Mouse (Mus musculus): Measurements from ENCODE around the gene Cnr2. TPM values are rescaled to one million over a fixed set of nuclear protein-coding genes. Genes with fewer than 3 reads are reported as not detected.
A peak's percentile ranks its signal among the peaks of the same experiment; 100 is the strongest.

Cnr2 gene
- polyA plus RNA-seq, 1 experiment from 2014 or later: 0.51 TPM

GRCm38 (mm10) chr4:135856223-135857091, 38.7 kb upstream of the Cnr2 start:
- Histone ChIP-seq H3K4me3 (ENCODE audit: low read depth, low read length) (peak overlapping the region; percentile 72), H3K4me1 (ENCODE audit: control insufficient read depth, insufficient read depth, low read length) (0 out of 2 replicates have a peak, but pooled peaks cover 3% of the 10 kb centered on the region), H3K27me3 (ENCODE audit: control insufficient read depth, insufficient read depth, low read length) (no peaks in the 10 kb centered on the region), H3K9ac (ENCODE audit: low read length) (peak overlapping the region; percentile 99), H3K9me3 (ENCODE audit: control insufficient read depth, low read length) (no peaks in the 10 kb centered on the region), H3K27ac (replicated peaks; ENCODE audit: low read depth, low read length) (peak overlapping the region; percentile 98), H3K4me2 (ENCODE audit: low read depth, severe bottlenecking) (peak overlapping the region; percentile 58), H3K36me3 (ENCODE audit: control insufficient read depth, insufficient read depth, low read length) (0 out of 2 replicates have a peak, but pooled peaks cover 2% of the 10 kb centered on the region)
- DNase-seq (ENCODE audit: low spot score) (peak; percentile 82), ATAC-seq (ENCODE audit: insufficient number of reproducible peaks, low FRiP score, low TSS enrichment, low read depth) (peak; percentile 45)
- under 1% methylated on average over 60 of the region's 91 CpGs for WGBS

GRCm38 (mm10) chr4:135857597-135858186, 37.5 kb upstream of the Cnr2 start:
- peak overlapping the region; percentile 58 for H3K9ac ChIP-seq (ENCODE audit: low read length)
- ATAC-seq (ENCODE audit: insufficient number of reproducible peaks, low FRiP score, low TSS enrichment, low read depth): no peak
- DNase-seq (ENCODE audit: low spot score): peak; percentile 42
- no peaks in the 10 kb centered on the region for H3K27me3 ChIP-seq (ENCODE audit: control insufficient read depth, insufficient read depth, low read length)
- H3K4me3 ChIP-seq (ENCODE audit: low read depth, low read length): peak overlapping the region; percentile 72
- H3K27ac ChIP-seq (replicated peaks; ENCODE audit: low read depth, low read length): no peak overlapping the region
- H3K9me3 ChIP-seq (ENCODE audit: control insufficient read depth, low read length): no peaks in the 10 kb centered on the region
- 0 out of 2 replicates have a peak, but pooled peaks cover 2% of the 10 kb centered on the region for H3K36me3 ChIP-seq (ENCODE audit: control insufficient read depth, insufficient read depth, low read length)
- 14% methylated on average over 7 of the region's 7 CpGs for WGBS
- peak overlapping the region; percentile 58 for H3K4me2 ChIP-seq (ENCODE audit: low read depth, severe bottlenecking)
- H3K4me1 ChIP-seq (ENCODE audit: control insufficient read depth, insufficient read depth, low read length): 0 out of 2 replicates have a peak, but pooled peaks cover 3% of the 10 kb centered on the region

GRCm38 (mm10) chr4:135868996-135869395, 26.2 kb upstream of the Cnr2 start:
- H3K27me3 ChIP-seq (ENCODE audit: control insufficient read depth, insufficient read depth, low read length): no peaks in the 10 kb centered on the region
- WGBS: 81% methylated on average over 2 of the region's 2 CpGs
- no peak overlapping the region for H3K4me2 ChIP-seq (ENCODE audit: low read depth, severe bottlenecking)
- no peak for DNase-seq (ENCODE audit: low spot score)
- peaks cover 15% of the 10 kb centered on the region for H3K36me3 ChIP-seq (ENCODE audit: control insufficient read depth, insufficient read depth, low read length)
- no peak for ATAC-seq (ENCODE audit: insufficient number of reproducible peaks, low FRiP score, low TSS enrichment, low read depth)
- no peak overlapping the region for H3K27ac ChIP-seq (replicated peaks; ENCODE audit: low read depth, low read length)
- no peak overlapping the region for H3K4me3 ChIP-seq (ENCODE audit: low read depth, low read length)
- no peaks in the 10 kb centered on the region for H3K9me3 ChIP-seq (ENCODE audit: control insufficient read depth, low read length)
- no peak overlapping the region for H3K9ac ChIP-seq (ENCODE audit: low read length)
- H3K4me1 ChIP-seq (ENCODE audit: control insufficient read depth, insufficient read depth, low read length): peaks cover 9% of the 10 kb centered on the region

- DNase-seq (ENCODE audit: low spot score) (no peak), ATAC-seq (ENCODE audit: insufficient number of reproducible peaks, low FRiP score, low TSS enrichment, low read depth) (no peak)
- no peaks in the 10 kb centered on the region for H3K27me3 ChIP-seq (ENCODE audit: control insufficient read depth, insufficient read depth, low read length)
- H3K4me2 ChIP-seq (ENCODE audit: low read depth, severe bottlenecking): no peak overlapping the region
- no peak overlapping the region for H3K27ac ChIP-seq (replicated peaks; ENCODE audit: low read depth, low read length)
- peaks cover 19% of the 10 kb centered on the region for H3K4me1 ChIP-seq (ENCODE audit: control insufficient read depth, insufficient read depth, low read length)
- peaks cover 15% of the 10 kb centered on the region for H3K36me3 ChIP-seq (ENCODE audit: control insufficient read depth, insufficient read depth, low read length)
- WGBS: 51% methylated on average over 2 of the region's 2 CpGs
- no peak overlapping the region for H3K4me3 ChIP-seq (ENCODE audit: low read depth, low read length)
- no peak overlapping the region for H3K9ac ChIP-seq (ENCODE audit: low read length)
- H3K9me3 ChIP-seq (ENCODE audit: control insufficient read depth, low read length): no peaks in the 10 kb centered on the region
These were observed 24.8 kb upstream of the Cnr2 start for GRCm38 (mm10) chr4:135870227-135871023.

GRCm38 (mm10) chr4:135872015-135872414, 23.2 kb upstream of the Cnr2 start:
- no peaks in the 10 kb centered on the region for H3K27me3 ChIP-seq (ENCODE audit: control insufficient read depth, insufficient read depth, low read length)
- H3K4me3 ChIP-seq (ENCODE audit: low read depth, low read length): peak overlapping the region; percentile 78
- DNase-seq (ENCODE audit: low spot score) (no peak), ATAC-seq (ENCODE audit: insufficient number of reproducible peaks, low FRiP score, low TSS enrichment, low read depth) (no peak)
- 62% methylated on average over 3 of the region's 3 CpGs for WGBS
- no peaks in the 10 kb centered on the region for H3K9me3 ChIP-seq (ENCODE audit: control insufficient read depth, low read length)
- H3K9ac ChIP-seq (ENCODE audit: low read length): peak overlapping the region; percentile 98
- peaks cover 34% of the 10 kb centered on the region for H3K4me1 ChIP-seq (ENCODE audit: control insufficient read depth, insufficient read depth, low read length)
- H3K27ac ChIP-seq (replicated peaks; ENCODE audit: low read depth, low read length): peak overlapping the region; percentile 30; the same call in 1 of the 2 replicates
- peaks cover 12% of the 10 kb centered on the region; the same call in 1 of the 2 replicates for H3K36me3 ChIP-seq (ENCODE audit: control insufficient read depth, insufficient read depth, low read length)
- H3K4me2 ChIP-seq (ENCODE audit: low read depth, severe bottlenecking): peak overlapping the region; percentile 88

GRCm38 (mm10) chr4:135872589-135873391, 22.4 kb upstream of the Cnr2 start:
- WGBS: 13% methylated on average over 17 of the region's 17 CpGs
- ATAC-seq (ENCODE audit: insufficient number of reproducible peaks, low FRiP score, low TSS enrichment, low read depth) (no peak), DNase-seq (ENCODE audit: low spot score) (peak; percentile 52)
- Histone ChIP-seq H3K9ac (ENCODE audit: low read length) (peak overlapping the region; percentile 98), H3K36me3 (ENCODE audit: control insufficient read depth, insufficient read depth, low read length) (peaks cover 12% of the 10 kb centered on the region; the same call in 1 of the 2 replicates), H3K27ac (replicated peaks; ENCODE audit: low read depth, low read length) (peak overlapping the region; percentile 99), H3K4me1 (ENCODE audit: control insufficient read depth, insufficient read depth, low read length) (peaks cover 35% of the 10 kb centered on the region), H3K4me2 (ENCODE audit: low read depth, severe bottlenecking) (peak overlapping the region; percentile 88), H3K9me3 (ENCODE audit: control insufficient read depth, low read length) (no peaks in the 10 kb centered on the region), H3K27me3 (ENCODE audit: control insufficient read depth, insufficient read depth, low read length) (no peaks in the 10 kb centered on the region), H3K4me3 (ENCODE audit: low read depth, low read length) (peak overlapping the region; percentile 78)

GRCm38 (mm10) chr4:135873526-135874202, 21.5 kb upstream of the Cnr2 start, which contains the start of gene Pnrc2:
Gene Pnrc2 (minus strand): TSS chr4:135873850.
- WGBS: under 1% methylated on average over 58 of the region's 60 CpGs
- H3K4me1 ChIP-seq (ENCODE audit: control insufficient read depth, insufficient read depth, low read length): peaks cover 35% of the 10 kb centered on the region
- peak within 1 kb of the TSS; percentile 78 for H3K4me3 ChIP-seq (ENCODE audit: low read depth, low read length)
- peak; percentile 92 for ATAC-seq (ENCODE audit: insufficient number of reproducible peaks, low FRiP score, low TSS enrichment, low read depth)
- H3K9me3 ChIP-seq (ENCODE audit: control insufficient read depth, low read length): no peaks in the 10 kb centered on the region
- H3K4me2 ChIP-seq (ENCODE audit: low read depth, severe bottlenecking): peak within 1 kb of the TSS; percentile 88
- peak; percentile 94 for DNase-seq (ENCODE audit: low spot score)
- H3K9ac ChIP-seq (ENCODE audit: low read length): peak within 1 kb of the TSS; percentile 98
- H3K27ac ChIP-seq (replicated peaks; ENCODE audit: low read depth, low read length): peak within 1 kb of the TSS; percentile 99
- H3K36me3 ChIP-seq (ENCODE audit: control insufficient read depth, insufficient read depth, low read length): peaks cover 12% of the 10 kb centered on the region; the same call in 1 of the 2 replicates
- H3K27me3 ChIP-seq (ENCODE audit: control insufficient read depth, insufficient read depth, low read length): no peaks in the 10 kb centered on the region
